Mouse (Mus musculus): ENCODE results near the gene Clk2.
"Not testable (repeated sequence)": the region's sequence is repeated elsewhere in the genome, so short reads cannot be mapped to it uniquely, and the experiment has no call there.

The Clk2 gene

GRCm38 (mm10) chr3:89159616-89160344, 4.8 kb upstream of the Clk2 start, which contains the start of gene Hcn3:
Gene Hcn3, minus strand, starts transcription at chr3:89160196.
- peak; percentile 91 for DNase-seq (ENCODE audit: low spot score)

GRCm38 (mm10) chr3:89161207-89161606, 3.4 kb upstream of the Clk2 start:
- not testable (repeated sequence) for DNase-seq (ENCODE audit: low spot score)

GRCm38 (mm10) chr3:89161786-89162185, 2.8 kb upstream of the Clk2 start:
- no peak for DNase-seq (ENCODE audit: low spot score)

- DNase-seq (ENCODE audit: low spot score), result peak; percentile 48
Measured at GRCm38 (mm10) chr3:89163123-89163522, 1.5 kb upstream of the Clk2 start.

- DNase-seq (ENCODE audit: low spot score), result peak; percentile 39
Measured at GRCm38 (mm10) chr3:89163643-89164245, 851 bp upstream of the Clk2 start.

- DNase-seq (ENCODE audit: low spot score), result no peak
Measured at GRCm38 (mm10) chr3:89165268-89165870, 774 bp downstream of the Clk2 start.

- DNase-seq (ENCODE audit: low spot score), result no peak
Measured at GRCm38 (mm10) chr3:89166945-89167344, 2.4 kb downstream of the Clk2 start.

GRCm38 (mm10) chr3:89174844-89175243, 10.2 kb downstream of the Clk2 start:
- no peak for DNase-seq (ENCODE audit: low spot score)

- DNase-seq (ENCODE audit: low spot score), result no peak
Measured at GRCm38 (mm10) chr3:89175544-89175943, 10.9 kb downstream of the Clk2 start.

GRCm38 (mm10) chr3:89176421-89176820, 11.8 kb downstream of the Clk2 start:
- no peak for DNase-seq (ENCODE audit: low spot score)

GRCm38 (mm10) chr3:89177242-89178106, 12.9 kb downstream of the Clk2 start, which contains the start of gene Scamp3:
Gene Scamp3, plus strand, starts transcription at chr3:89177473.
- peak; percentile 96 for DNase-seq (ENCODE audit: low spot score)

- no peak for DNase-seq (ENCODE audit: low spot score)
Measured at GRCm38 (mm10) chr3:89178107-89178385, 13.5 kb downstream of the Clk2 start.

GRCm38 (mm10) chr3:89179056-89179455, 14.5 kb downstream of the Clk2 start:
- no peak for DNase-seq (ENCODE audit: low spot score)

- DNase-seq (ENCODE audit: low spot score), result no peak
Measured at GRCm38 (mm10) chr3:89181749-89182500, 17.3 kb downstream of the Clk2 start.

- peak; percentile 29 for DNase-seq (ENCODE audit: low spot score)
Measured at GRCm38 (mm10) chr3:89182531-89183057, 18.0 kb downstream of the Clk2 start.

GRCm38 (mm10) chr3:89183058-89183958, 18.7 kb downstream of the Clk2 start, which contains the start of gene Fam189b:
Gene Fam189b, plus strand, starts transcription at chr3:89183143.
- DNase-seq (ENCODE audit: low spot score), result peak; percentile 89

GRCm38 (mm10) chr3:89183959-89184315, 19.3 kb downstream of the Clk2 start:
- DNase-seq (ENCODE audit: low spot score), result no peak

- DNase-seq (ENCODE audit: low spot score), result no peak
Measured at GRCm38 (mm10) chr3:89187197-89187596, 22.6 kb downstream of the Clk2 start.

- no peak for DNase-seq (ENCODE audit: low spot score)
Measured at GRCm38 (mm10) chr3:89187690-89188477, 23.3 kb downstream of the Clk2 start.
